Mouse (Mus musculus) activated CD4-positive, CD25-positive, alpha-beta regulatory T cell, adult 9 weeks (primary cell): Measurements from ENCODE around the gene Snrpc. TPM values are rescaled to one million over a fixed set of nuclear protein-coding genes. Genes with fewer than 3 reads are reported as not detected.

Experiments
- polyA plus RNA-seq: library from polyadenylated mRNA; unstranded; fragments of 100-300 nt; shearing (Covaris generic); gene quantifications from one replicate; pipeline ENCODE4 v1.2.1, GENCODE M21; 2017

The Snrpc gene
- polyA plus RNA-seq = 203 TPM

GRCm38 (mm10) chr17:27837850-27838249 is at the start of gene Snrpc:
TSS of gene Snrpc (plus strand) at chr17:27838150.

GRCm38 (mm10) chr17:27820568-27821406 is 17.2 kb upstream of the Snrpc start, which contains the start of gene D17Wsu92e:
TSS of gene D17Wsu92e (minus strand) at chr17:27820648.

GRCm38 (mm10) chr17:27856265-27856797 is 18.4 kb downstream of the Snrpc start, which contains the start of gene Uhrf1bp1:
TSS of gene Uhrf1bp1 (plus strand) at chr17:27856441.

Other genes with a start within 250 kb of the Snrpc start
- gene Nudt3, start 214.7 kb upstream of the Snrpc start, polyA plus RNA-seq = 12.0 TPM
- gene RPS10-NUDT3, start 202.9 kb upstream of the Snrpc start, polyA plus RNA-seq = not detected
- 1,378 TPM for gene Rps10, start 201.5 kb upstream of the Snrpc start, polyA plus RNA-seq
- gene Pacsin1, start 182.6 kb upstream of the Snrpc start, polyA plus RNA-seq = 59.0 TPM
- not detected for gene Spdef, start 109.2 kb upstream of the Snrpc start, polyA plus RNA-seq
- gene D17Wsu92e, start 17.5 kb upstream of the Snrpc start, polyA plus RNA-seq = 5.4 TPM
- 3.7 TPM for gene Uhrf1bp1, start 18.3 kb downstream of the Snrpc start, polyA plus RNA-seq
- 5.5 TPM for gene Anks1, start 71.2 kb downstream of the Snrpc start, polyA plus RNA-seq
- 47.5 TPM for gene Taf11, start 71.7 kb downstream of the Snrpc start, polyA plus RNA-seq
- 1.2 TPM for gene Tcp11, start 242.5 kb downstream of the Snrpc start, polyA plus RNA-seq